Mouse (Mus musculus): ENCODE measurements at regions not wholly inside any gene's neighbourhood (a gene's known extent, or its start where the extent isn't known, plus 50 kb on each side); places are given as distances from the start of the nearest gene placed in this dataset.

DNA sequence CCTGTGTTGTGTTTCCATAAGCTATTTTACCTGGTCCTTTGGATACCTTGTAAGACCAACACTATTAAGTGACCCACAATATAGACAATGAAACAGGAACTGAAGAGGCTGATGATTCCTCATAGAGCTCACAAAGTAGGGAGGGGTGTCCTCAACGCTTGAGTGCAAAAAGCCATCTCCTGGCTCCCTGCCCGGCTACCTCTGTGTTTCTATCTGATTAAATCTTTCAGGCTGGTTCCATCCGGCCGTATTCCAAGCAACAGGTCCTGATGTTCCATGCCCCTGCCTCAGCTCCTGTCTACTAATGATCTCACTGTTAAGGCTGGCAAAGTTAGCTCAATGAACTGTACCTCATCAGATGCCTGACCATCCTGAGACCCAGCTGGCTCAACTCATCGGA, 75.3 kb upstream of the Spdye4c start:
- TF ChIP-seq CTCF (IDR thresholded peaks at IDR 0.05; ENCODE audit: low read depth) (no peak), EP300 (IDR thresholded peaks at IDR 0.05; ENCODE audit: low read depth) (no peak)

All from liver, embryonic 14.5 days (tissue).